Mouse (Mus musculus) thymus, adult 2 months (tissue): Measurements from ENCODE around the gene Kcnab1.

ENCODE experiments used
- CTCF ChIP-seq: fragments of 200-500 bp; IDR thresholded peaks from 2 replicates; pipeline ENCODE4 v1.5.1; 2012; ENCODE audit warnings: mild to moderate bottlenecking, control low read depth, low read length, moderate library complexity, borderline replicate concordance; ENCODE audit not compliant: control insufficient read depth, poor library complexity, insufficient read depth; ENCODE audit errors: extremely low read depth
- POLR2A ChIP-seq: fragments of 200-500 bp; IDR thresholded peaks from 2 replicates; pipeline ENCODE4 v1.6.1; 2012; ENCODE audit warnings: mild to moderate bottlenecking, low read length, control low read depth, moderate library complexity; ENCODE audit not compliant: control insufficient read depth, poor library complexity, insufficient read depth; ENCODE audit errors: extremely low read depth

GRCm38 (mm10) chr3:65396835-65397504, 287.8 kb downstream of the Kcnab1 start:
- TF ChIP-seq CTCF (no peak), POLR2A (no peak)
